Mouse (Mus musculus): Measurements from ENCODE around the gene Plekhm3. TPM values are rescaled to one million over a fixed set of nuclear protein-coding genes. Genes with fewer than 3 reads are reported as not detected.

Gene Plekhm3
- polyA plus RNA-seq, 1 experiment from 2014 or later: 2.2 TPM

GRCm38 (mm10) chr1:64927437-64928274 is 29.0 kb downstream of the Plekhm3 start:
- Histone ChIP-seq H3K9me3 (ENCODE audit: control insufficient read depth, low read length) (no peaks in the 10 kb centered on the region), H3K4me1 (replicated peaks; ENCODE audit: control insufficient read depth, insufficient read depth) (no peaks in the 10 kb centered on the region), H3K9ac (ENCODE audit: low read length) (no peak overlapping the region), H3K4me3 (ENCODE audit: low read depth, low read length) (no peak overlapping the region), H3K27ac (replicated peaks) (no peak overlapping the region), H3K27me3 (ENCODE audit: control insufficient read depth, insufficient read depth, low read length) (no peaks in the 10 kb centered on the region), H3K4me2 (replicated peaks; ENCODE audit: low read depth) (no peak overlapping the region), H3K36me3 (ENCODE audit: control insufficient read depth, insufficient read depth, low read length) (no peaks in the 10 kb centered on the region)
- 83% methylated on average over 15 of the region's 15 CpGs for WGBS
- no peak for TF ChIP-seq CTCF (IDR thresholded peaks at IDR 0.05; ENCODE audit: low read depth)
- no peak for TF ChIP-seq EP300 (optimal IDR thresholded peaks at IDR 0.05)
- DNase-seq (ENCODE audit: low spot score) (no peak), ATAC-seq (ENCODE audit: low FRiP score, low TSS enrichment) (no peak)

GRCm38 (mm10) chr1:64925594-64925993 is 31.0 kb downstream of the Plekhm3 start:
- no peak for ATAC-seq (ENCODE audit: low FRiP score, low TSS enrichment)

GRCm38 (mm10) chr1:64924283-64924682 is 32.3 kb downstream of the Plekhm3 start:
- Histone ChIP-seq H3K4me2 (replicated peaks; ENCODE audit: low read depth) (no peak overlapping the region), H3K9ac (ENCODE audit: low read length) (no peak overlapping the region), H3K9me3 (ENCODE audit: control insufficient read depth, low read length) (no peaks in the 10 kb centered on the region), H3K36me3 (ENCODE audit: control insufficient read depth, insufficient read depth, low read length) (no peaks in the 10 kb centered on the region), H3K4me3 (ENCODE audit: low read depth, low read length) (no peak overlapping the region), H3K27ac (replicated peaks) (no peak overlapping the region), H3K27me3 (ENCODE audit: control insufficient read depth, insufficient read depth, low read length) (no peaks in the 10 kb centered on the region), H3K4me1 (replicated peaks; ENCODE audit: control insufficient read depth, insufficient read depth) (no peaks in the 10 kb centered on the region)
- WGBS: 82% methylated on average over 12 of the region's 12 CpGs
- TF ChIP-seq EP300 (optimal IDR thresholded peaks at IDR 0.05): no peak
- no peak for TF ChIP-seq CTCF (IDR thresholded peaks at IDR 0.05; ENCODE audit: low read depth)
- ATAC-seq (ENCODE audit: low FRiP score, low TSS enrichment): no peak
- no peak for DNase-seq (ENCODE audit: low spot score)

More at GRCm38 (mm10) chr1:64925594-64925993, 31.0 kb downstream of the Plekhm3 start:
- H3K9me3 ChIP-seq (ENCODE audit: control insufficient read depth, low read length): no peaks in the 10 kb centered on the region
- TF ChIP-seq CTCF (IDR thresholded peaks at IDR 0.05; ENCODE audit: low read depth) (no peak), EP300 (optimal IDR thresholded peaks at IDR 0.05) (no peak)
- H3K27ac ChIP-seq (replicated peaks): no peak overlapping the region
- no peak for DNase-seq (ENCODE audit: low spot score)
- no peaks in the 10 kb centered on the region for H3K27me3 ChIP-seq (ENCODE audit: control insufficient read depth, insufficient read depth, low read length)
- no peak overlapping the region for H3K9ac ChIP-seq (ENCODE audit: low read length)
- 90% methylated on average over 3 of the region's 3 CpGs for WGBS
- H3K36me3 ChIP-seq (ENCODE audit: control insufficient read depth, insufficient read depth, low read length): no peaks in the 10 kb centered on the region
- no peak overlapping the region for H3K4me3 ChIP-seq (ENCODE audit: low read depth, low read length)
- H3K4me1 ChIP-seq (replicated peaks; ENCODE audit: control insufficient read depth, insufficient read depth): no peaks in the 10 kb centered on the region
- no peak overlapping the region for H3K4me2 ChIP-seq (replicated peaks; ENCODE audit: low read depth)

GRCm38 (mm10) chr1:64918810-64919528 is 37.7 kb downstream of the Plekhm3 start:
- DNase-seq (ENCODE audit: low spot score): no peak
- TF ChIP-seq EP300 (optimal IDR thresholded peaks at IDR 0.05) (no peak), CTCF (IDR thresholded peaks at IDR 0.05; ENCODE audit: low read depth) (peak; percentile 78)
- H3K9ac ChIP-seq (ENCODE audit: low read length): no peak overlapping the region
- ATAC-seq (ENCODE audit: low FRiP score, low TSS enrichment): peak; percentile 51; the same call in 1 of the 2 replicates
- no peaks in the 10 kb centered on the region for H3K4me1 ChIP-seq (replicated peaks; ENCODE audit: control insufficient read depth, insufficient read depth)
- H3K4me2 ChIP-seq (replicated peaks; ENCODE audit: low read depth): no peak overlapping the region
- H3K36me3 ChIP-seq (ENCODE audit: control insufficient read depth, insufficient read depth, low read length): no peaks in the 10 kb centered on the region
- no peak overlapping the region for H3K27ac ChIP-seq (replicated peaks)
- WGBS: 44% methylated on average over 14 of the region's 14 CpGs
- no peak overlapping the region for H3K4me3 ChIP-seq (ENCODE audit: low read depth, low read length)
- H3K27me3 ChIP-seq (ENCODE audit: control insufficient read depth, insufficient read depth, low read length): no peaks in the 10 kb centered on the region
- H3K9me3 ChIP-seq (ENCODE audit: control insufficient read depth, low read length): no peaks in the 10 kb centered on the region

- WGBS: 67% methylated on average over 7 of the region's 7 CpGs
- DNase-seq (ENCODE audit: low spot score): no peak
- no peak overlapping the region for H3K4me3 ChIP-seq (ENCODE audit: low read depth, low read length)
- H3K27me3 ChIP-seq (ENCODE audit: control insufficient read depth, insufficient read depth, low read length): no peaks in the 10 kb centered on the region
- no peak overlapping the region for H3K4me2 ChIP-seq (replicated peaks; ENCODE audit: low read depth)
- H3K36me3 ChIP-seq (ENCODE audit: control insufficient read depth, insufficient read depth, low read length): no peaks in the 10 kb centered on the region
- H3K27ac ChIP-seq (replicated peaks): no peak overlapping the region
- ATAC-seq (ENCODE audit: low FRiP score, low TSS enrichment): no peak
- no peaks in the 10 kb centered on the region for H3K4me1 ChIP-seq (replicated peaks; ENCODE audit: control insufficient read depth, insufficient read depth)
- no peak overlapping the region for H3K9ac ChIP-seq (ENCODE audit: low read length)
- no peaks in the 10 kb centered on the region for H3K9me3 ChIP-seq (ENCODE audit: control insufficient read depth, low read length)
- no peak for TF ChIP-seq CTCF (IDR thresholded peaks at IDR 0.05; ENCODE audit: low read depth)
- no peak for TF ChIP-seq EP300 (optimal IDR thresholded peaks at IDR 0.05)
These were observed 38.7 kb downstream of the Plekhm3 start for GRCm38 (mm10) chr1:64917966-64918365.
